Mouse (Mus musculus) liver, embryonic 11.5 days (tissue): ENCODE data around the gene Wnt11. TPM values are rescaled to one million over a fixed set of nuclear protein-coding genes. Genes with fewer than 3 reads are reported as not detected.
A peak's percentile ranks its signal among the peaks of the same experiment; 100 is the strongest.

Source experiments
- ATAC-seq: fragments of 200-750 bp; cut with Nextera tagmentation; replicated peaks from 2 replicates; pipeline ENCODE4 v1.8.0; 2017; ENCODE audit warnings: moderate number of reproducible peaks, mild to moderate bottlenecking, moderate TSS enrichment, moderate library complexity; ENCODE audit not compliant: low FRiP score
- DNase-seq: peaks from one replicate; pipeline ENCODE4 v3.0.0-alpha.2; 2017; ENCODE audit warnings: low spot score
- H3K27ac ChIP-seq: fragments of 300-500 bp; sonication (generic); 2 replicates; pipeline ENCODE4 v1.5.1; 2014; ENCODE audit warnings: mild to moderate bottlenecking, low read depth, low read length, control low read depth
- H3K27me3 ChIP-seq: fragments of 300-500 bp; sonication (generic); replicated peaks from 2 replicates; pipeline ENCODE4 v1.6.1; 2014; ENCODE audit warnings: low read length, mixed read lengths; ENCODE audit not compliant: control insufficient read depth, insufficient read depth
- H3K36me3 ChIP-seq: fragments of 300-500 bp; sonication (generic); 2 replicates; pipeline ENCODE4 v1.6.1; 2014; ENCODE audit warnings: mild to moderate bottlenecking, low read length, moderate library complexity, mixed read lengths; ENCODE audit not compliant: control insufficient read depth, insufficient read depth
- H3K4me1 ChIP-seq: fragments of 300-500 bp; sonication (generic); replicated peaks from 2 replicates; pipeline ENCODE4 v1.6.1; 2014; ENCODE audit warnings: low read length, mixed read lengths; ENCODE audit not compliant: control insufficient read depth, insufficient read depth
- H3K4me2 ChIP-seq: fragments of 300-500 bp; sonication (generic); 2 replicates; pipeline ENCODE4 v1.6.1; 2014; ENCODE audit warnings: mild to moderate bottlenecking, control low read depth, moderate library complexity
- H3K4me3 ChIP-seq: fragments of 300-500 bp; sonication (generic); 2 replicates; pipeline ENCODE4 v1.5.1; 2014; ENCODE audit warnings: low read depth, low read length, control low read depth
- H3K9ac ChIP-seq: fragments of 300-500 bp; sonication (generic); 2 replicates; pipeline ENCODE4 v1.6.1; 2014; ENCODE audit warnings: low read depth, low read length, control low read depth
- H3K9me3 ChIP-seq: fragments of 300-500 bp; sonication (generic); 2 replicates; pipeline ENCODE4 v1.6.1; 2016; ENCODE audit warnings: low read length, inconsistent platforms, mixed read lengths; ENCODE audit not compliant: control insufficient read depth
- WGBS: fragments of 180-500 bp; shearing (Covaris S2); extraction: QIAGEN DNeasy Blood & Tissue Kit; methylation state at CpG from one replicate; pipeline ENCODE4 v1.1.7; 2014; 5-methylcytosine and 5-hydroxymethylcytosine counted together
- polyA plus RNA-seq: library from polyadenylated mRNA; unstranded; fragments of >200 nt; fragmentation: Nextera tagmentation; extraction: Ambion mirVana; gene quantifications from 2 replicates; pipeline ENCODE4 v1.2.1, GENCODE M21; 2014

The Wnt11 gene
- polyA plus RNA-seq, 1 experiment from 2014 or later: 8.0 TPM

- Histone ChIP-seq H3K9me3 (no peaks in the 10 kb centered on the region), H3K4me2 (no peak overlapping the region), H3K27ac (no peak overlapping the region), H3K36me3 (no peaks in the 10 kb centered on the region), H3K27me3 (no peaks in the 10 kb centered on the region), H3K9ac (no peak overlapping the region), H3K4me1 (peaks cover 14% of the 10 kb centered on the region), H3K4me3 (no peak overlapping the region)
- WGBS: 82% methylated on average over 2 of the region's 2 CpGs
- DNase-seq (no peak), ATAC-seq (no peak)
Observed at GRCm38 (mm10) chr7:98810619-98811018, 24.3 kb upstream of the Wnt11 start.

GRCm38 (mm10) chr7:98820501-98820900 is 14.4 kb upstream of the Wnt11 start:
- 93% methylated on average over 1 of the region's 1 CpGs for WGBS
- Histone ChIP-seq H3K27ac (no peak overlapping the region), H3K4me3 (no peak overlapping the region), H3K9ac (no peak overlapping the region), H3K36me3 (no peaks in the 10 kb centered on the region), H3K9me3 (no peaks in the 10 kb centered on the region), H3K4me2 (no peak overlapping the region), H3K27me3 (no peaks in the 10 kb centered on the region; the same call in none of the 2 replicates), H3K4me1 (peaks cover 7% of the 10 kb centered on the region; the same call in 1 of the 2 replicates)
- ATAC-seq (no peak), DNase-seq (no peak)

GRCm38 (mm10) chr7:98822881-98823280 is 12.0 kb upstream of the Wnt11 start:
- no peak for DNase-seq
- Histone ChIP-seq H3K9ac (no peak overlapping the region), H3K4me3 (no peak overlapping the region), H3K27me3 (no peaks in the 10 kb centered on the region; the same call in none of the 2 replicates), H3K27ac (no peak overlapping the region), H3K36me3 (no peaks in the 10 kb centered on the region), H3K9me3 (no peaks in the 10 kb centered on the region), H3K4me2 (no peak overlapping the region), H3K4me1 (no peaks in the 10 kb centered on the region)
- ATAC-seq: no peak
- 76% methylated on average over 6 of the region's 6 CpGs for WGBS

GRCm38 (mm10) chr7:98823896-98824822 is 10.8 kb upstream of the Wnt11 start:
- H3K4me3 ChIP-seq: no peak overlapping the region
- no peak overlapping the region for H3K4me2 ChIP-seq
- H3K27me3 ChIP-seq: peaks cover 3% of the 10 kb centered on the region
- no peak overlapping the region for H3K9ac ChIP-seq
- H3K27ac ChIP-seq: no peak overlapping the region
- no peaks in the 10 kb centered on the region for H3K36me3 ChIP-seq
- WGBS: 67% methylated on average over 15 of the region's 15 CpGs
- H3K9me3 ChIP-seq: no peaks in the 10 kb centered on the region
- no peak for DNase-seq
- no peak for ATAC-seq
- H3K4me1 ChIP-seq: no peaks in the 10 kb centered on the region

DNA sequence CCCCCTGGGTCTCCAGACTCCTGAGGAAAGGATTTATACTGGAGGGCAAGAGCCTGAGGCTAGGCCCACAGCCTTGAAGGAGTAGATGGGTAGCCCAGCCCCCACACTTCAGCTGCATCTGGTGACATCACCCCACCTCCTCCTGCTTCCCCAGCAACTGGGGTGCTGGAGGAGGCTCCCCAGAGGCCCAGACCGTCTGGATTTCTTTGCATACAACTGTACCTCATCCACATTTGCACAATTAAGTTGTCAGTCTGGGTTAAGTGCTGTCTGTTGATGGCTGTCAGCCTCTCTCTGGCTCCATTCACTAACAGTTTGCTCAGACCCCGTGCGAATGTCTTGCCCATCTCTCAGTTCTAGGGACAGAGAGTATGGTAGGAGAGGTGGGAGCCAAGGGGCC is 6.9 kb upstream of the Wnt11 start:
- Histone ChIP-seq H3K9ac (no peak overlapping the region), H3K9me3 (no peaks in the 10 kb centered on the region), H3K4me3 (no peak overlapping the region), H3K27me3 (peaks cover 29% of the 10 kb centered on the region), H3K4me2 (no peak overlapping the region), H3K4me1 (no peaks in the 10 kb centered on the region), H3K36me3 (no peaks in the 10 kb centered on the region), H3K27ac (no peak overlapping the region)
- no peak for DNase-seq
- ATAC-seq: no peak
- WGBS: 68% methylated on average over 3 of the region's 3 CpGs

GRCm38 (mm10) chr7:98828876-98829275 is 6.0 kb upstream of the Wnt11 start:
- 23% methylated on average over 7 of the region's 7 CpGs for WGBS
- H3K4me2 ChIP-seq: no peak overlapping the region
- H3K27ac ChIP-seq: no peak overlapping the region
- H3K9me3 ChIP-seq: no peaks in the 10 kb centered on the region
- DNase-seq (no peak), ATAC-seq (no peak)
- H3K27me3 ChIP-seq: peaks cover 36% of the 10 kb centered on the region
- no peaks in the 10 kb centered on the region for H3K4me1 ChIP-seq
- no peak overlapping the region for H3K9ac ChIP-seq
- H3K4me3 ChIP-seq: no peak overlapping the region
- no peaks in the 10 kb centered on the region for H3K36me3 ChIP-seq

DNA sequence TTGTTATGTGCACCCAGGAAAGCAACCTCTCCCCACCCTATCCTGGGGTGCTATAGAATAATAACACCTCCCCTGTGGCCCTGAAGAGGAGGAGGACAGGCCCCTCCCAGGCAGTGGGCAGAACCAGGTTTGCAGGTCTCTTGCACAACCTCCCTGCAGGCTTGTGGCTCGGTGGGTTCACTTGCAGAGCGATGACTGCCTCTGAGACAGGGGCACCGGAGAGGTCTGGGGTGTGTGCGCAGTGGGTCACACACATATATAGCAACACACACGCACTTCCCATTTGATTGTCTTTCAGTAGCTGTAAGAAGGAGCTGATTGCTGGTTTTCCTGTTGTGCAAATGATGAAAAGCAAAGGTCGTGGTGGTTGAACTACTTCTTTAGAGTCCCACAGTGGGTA is 3.6 kb upstream of the Wnt11 start:
- no peak overlapping the region for H3K4me3 ChIP-seq
- H3K36me3 ChIP-seq: no peaks in the 10 kb centered on the region
- ATAC-seq: no peak
- no peak for DNase-seq
- no peak overlapping the region for H3K27ac ChIP-seq
- H3K4me2 ChIP-seq: no peak overlapping the region
- H3K4me1 ChIP-seq: 0 out of 2 replicates have a peak, but pooled peaks cover 2% of the 10 kb centered on the region
- 68% methylated on average over 6 of the region's 6 CpGs for WGBS
- H3K9me3 ChIP-seq: no peaks in the 10 kb centered on the region
- H3K27me3 ChIP-seq: peaks cover 60% of the 10 kb centered on the region
- no peak overlapping the region for H3K9ac ChIP-seq

DNA sequence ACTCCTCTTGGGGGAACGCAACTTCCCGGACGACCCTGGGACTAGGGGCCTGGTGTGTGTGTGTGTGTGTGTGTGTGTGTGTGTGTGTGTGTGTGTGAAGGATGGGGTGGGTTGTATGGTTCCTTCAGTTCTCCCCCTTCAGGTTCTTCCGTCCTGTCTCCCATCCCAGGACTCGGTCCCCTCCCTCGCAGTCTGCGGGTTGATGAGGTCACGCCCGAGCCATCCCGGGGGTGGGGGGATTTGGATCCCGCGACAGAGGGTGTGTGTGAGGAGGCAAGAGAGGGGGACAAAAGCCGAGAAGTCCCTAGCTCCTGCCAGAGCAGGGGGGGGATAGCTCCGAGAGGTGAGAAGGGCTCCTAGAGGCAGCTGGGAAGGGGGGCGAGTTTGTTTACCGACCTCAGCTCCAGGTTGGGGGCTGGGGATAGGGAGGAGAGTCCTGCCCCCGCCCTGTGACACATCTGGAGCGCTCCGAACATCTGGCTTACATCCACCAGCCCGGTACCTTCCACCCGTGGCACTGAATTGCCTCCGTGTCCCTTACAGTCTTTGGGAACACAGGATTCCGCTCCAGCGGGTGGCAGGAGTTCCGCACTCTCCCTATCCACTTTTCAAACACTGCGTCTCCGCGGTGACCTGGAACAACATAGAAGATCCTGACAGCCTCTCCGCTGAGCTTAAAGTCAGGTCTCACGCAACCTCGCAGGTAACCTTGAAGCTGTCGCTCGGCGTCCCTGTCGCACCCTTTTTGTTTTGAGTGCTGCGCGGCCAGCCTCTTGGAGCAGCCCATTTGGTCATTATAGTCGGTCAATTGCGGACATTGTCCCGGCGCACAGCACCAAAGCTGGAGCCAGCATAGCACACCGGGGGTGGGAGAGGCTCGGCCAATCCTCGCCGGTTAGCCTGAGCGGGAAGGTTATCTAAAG is 868 bp downstream of the Wnt11 start:
- DNase-seq: no peak
- H3K9ac ChIP-seq: 0 out of 2 replicates have a peak overlapping the region, but pooled peaks have one; percentile 12
- H3K4me1 ChIP-seq: 0 out of 2 replicates have a peak, but pooled peaks cover 4% of the 10 kb centered on the region
- no peaks in the 10 kb centered on the region for H3K36me3 ChIP-seq
- H3K9me3 ChIP-seq: no peaks in the 10 kb centered on the region
- H3K4me3 ChIP-seq: peak overlapping the region; percentile 51
- no peak overlapping the region for H3K27ac ChIP-seq
- 1% methylated on average over 46 of the region's 46 CpGs for WGBS
- no peak for ATAC-seq
- H3K4me2 ChIP-seq: peak overlapping the region; percentile 78
- peaks cover 98% of the 10 kb centered on the region for H3K27me3 ChIP-seq
